Mouse (Mus musculus) neutrophil, adult 5-6 weeks (primary cell): ENCODE results near the gene Cldn5. TPM values are rescaled to one million over a fixed set of nuclear protein-coding genes. Genes with fewer than 3 reads are reported as not detected.

Source experiments
- total RNA-seq: library from RNA; stranded (forward); fragments of 200-1000 nt; gene quantifications from 2 replicates; pipeline ENCODE4 v1.2.3, GENCODE M21; 2017

Cldn5 gene
- total RNA-seq, 1 experiment from 2014 or later = not detected

Other genes starting within 250 kb of the Cldn5 start
- not detected in 2 replicates for gene Tbx1, start 186.2 kb upstream of the Cldn5 start, total RNA-seq
- 4.8 and 5.4 TPM in 2 replicates for gene Gp1bb, start 154.4 kb upstream of the Cldn5 start, total RNA-seq
- 2.3 and 4.8 TPM in 2 replicates for gene Gm49601, start 150.4 kb upstream of the Cldn5 start, total RNA-seq
- gene Sept5, start 146.9 kb upstream of the Cldn5 start, total RNA-seq = 2.2 and 3.6 TPM in 2 replicates
- 96.0 and 103 TPM in 2 replicates for gene Ufd1, start 34.9 kb downstream of the Cldn5 start, total RNA-seq
- 4.7 and 5.2 TPM in 2 replicates for gene Cdc45, start 35.1 kb downstream of the Cldn5 start, total RNA-seq
- 41.2 and 58.1 TPM in 2 replicates for gene 2510002D24Rik, start 59.7 kb downstream of the Cldn5 start, total RNA-seq
- 0.23 TPM in 1 of 2 replicates, not detected in the other for gene Gm28539, start 59.7 kb downstream of the Cldn5 start, total RNA-seq
- 34.1 and 42.5 TPM in 2 replicates for gene Mrpl40, start 100.0 kb downstream of the Cldn5 start, total RNA-seq
- 34.8 and 35.5 TPM in 2 replicates for gene Hira, start 100.2 kb downstream of the Cldn5 start, total RNA-seq